Mouse (Mus musculus) kidney, adult 9 months (tissue): ENCODE results near the gene Gprc5b.

ENCODE experiments used
- DNase-seq: peaks from one replicate; pipeline ENCODE4 v3.0.0; 2022

The Gprc5b gene

GRCm38 (mm10) chr7:118989275-118989856 lies 5.6 kb downstream of the Gprc5b start:
- DNase-seq: no peak

GRCm38 (mm10) chr7:118986369-118986768 lies 8.6 kb downstream of the Gprc5b start:
- no peak for DNase-seq

- no peak for DNase-seq
Observed at GRCm38 (mm10) chr7:118985786-118986185, 9.2 kb downstream of the Gprc5b start.

- peak; percentile 39 for DNase-seq
Observed at GRCm38 (mm10) chr7:118983961-118984360, 11.1 kb downstream of the Gprc5b start.

- no peak for DNase-seq
Observed at GRCm38 (mm10) chr7:118982586-118982985, 12.4 kb downstream of the Gprc5b start.

GRCm38 (mm10) chr7:118981831-118982230 lies 13.2 kb downstream of the Gprc5b start:
- DNase-seq: no peak

GRCm38 (mm10) chr7:118981346-118981745 lies 13.7 kb downstream of the Gprc5b start:
- DNase-seq: peak; percentile 57

- DNase-seq: no peak
Observed at GRCm38 (mm10) chr7:118979708-118980107, 15.3 kb downstream of the Gprc5b start.

GRCm38 (mm10) chr7:118979121-118979520 lies 15.9 kb downstream of the Gprc5b start:
- DNase-seq: no peak

GRCm38 (mm10) chr7:118977167-118977543 lies 17.9 kb downstream of the Gprc5b start:
- DNase-seq: no peak

GRCm38 (mm10) chr7:118976414-118977166 lies 18.4 kb downstream of the Gprc5b start:
- no peak for DNase-seq

- DNase-seq: no peak
Observed at GRCm38 (mm10) chr7:118975837-118976236, 19.2 kb downstream of the Gprc5b start.

- no peak for DNase-seq
Observed at GRCm38 (mm10) chr7:118973377-118973776, 21.6 kb downstream of the Gprc5b start.

- no peak for DNase-seq
Observed at GRCm38 (mm10) chr7:118972306-118972705, 22.7 kb downstream of the Gprc5b start.

- no peak for DNase-seq
Observed at GRCm38 (mm10) chr7:118971499-118971898, 23.5 kb downstream of the Gprc5b start.

- no peak for DNase-seq
Observed at GRCm38 (mm10) chr7:118968870-118969269, 26.1 kb downstream of the Gprc5b start.

GRCm38 (mm10) chr7:118965198-118965597 lies 29.8 kb downstream of the Gprc5b start:
- no peak for DNase-seq

- DNase-seq: no peak
Observed at GRCm38 (mm10) chr7:118964777-118965176, 30.2 kb downstream of the Gprc5b start.

GRCm38 (mm10) chr7:118959209-118959608 lies 35.8 kb downstream of the Gprc5b start:
- no peak for DNase-seq

- no peak for DNase-seq
Observed at GRCm38 (mm10) chr7:118956616-118957246, 38.3 kb downstream of the Gprc5b start.

GRCm38 (mm10) chr7:118954968-118955367 lies 40.0 kb downstream of the Gprc5b start:
- no peak for DNase-seq

GRCm38 (mm10) chr7:118953626-118954282 lies 41.3 kb downstream of the Gprc5b start:
- no peak for DNase-seq

- no peak for DNase-seq
Observed at GRCm38 (mm10) chr7:118949749-118950148, 45.3 kb downstream of the Gprc5b start.
